Mouse (Mus musculus): ENCODE measurements around the gene Gm21812. TPM values are rescaled to one million over a fixed set of nuclear protein-coding genes. Genes with fewer than 3 reads are reported as not detected.
"Not testable (repeated sequence)": the region's sequence is repeated elsewhere in the genome, so short reads cannot be mapped to it uniquely, and the experiment has no call there.

The Gm21812 gene
- not detected in 2 replicates for polyA plus RNA-seq (2011; ENCODE audit: insufficient read depth, insufficient read length, low replicate concordance, missing spikeins)

GRCm38 (mm10) chrY:9347084-9347483 is at the start of gene Gm21812:
TSS of gene Gm21812 (minus strand) at chrY:9347184.
- not testable (repeated sequence) for H3K27ac ChIP-seq (ENCODE audit: control insufficient read depth, insufficient read depth, low read depth, low read length, poor library complexity); H3K4me3 ChIP-seq (replicated peaks; ENCODE audit: control insufficient read depth, low read depth, low read length); H3K4me1 ChIP-seq (ENCODE audit: control insufficient read depth, insufficient read depth, low read length)
- WGBS = no CpG with 5 or more reads among the region's 4 CpGs

Other genes starting within 250 kb of the Gm21812 start
- gene Gm21292, start 213.3 kb downstream of the Gm21812 start, polyA plus RNA-seq (2011; ENCODE audit: insufficient read depth, insufficient read length, low replicate concordance, missing spikeins) = not detected in 2 replicates
- not detected in 2 replicates for gene Gm21721, start 145.0 kb downstream of the Gm21812 start, polyA plus RNA-seq (2011; ENCODE audit: insufficient read depth, insufficient read length, low replicate concordance, missing spikeins)
- gene Gm21874, start 69.0 kb upstream of the Gm21812 start, polyA plus RNA-seq (2011; ENCODE audit: insufficient read depth, insufficient read length, low replicate concordance, missing spikeins) = not detected in 2 replicates